Mouse (Mus musculus): ENCODE data around the gene Olfr970.
"Not testable (repeated sequence)": the region's sequence is repeated elsewhere in the genome, so short reads cannot be mapped to it uniquely, and the experiment has no call there.

The Olfr970 gene

GRCm38 (mm10) chr9:39808560-39808959 lies at the start of gene Olfr970:
Gene Olfr970 (plus strand): TSS chr9:39808860.
- no peak for DNase-seq

- DNase-seq = no peak
These were observed 25.5 kb upstream of the Olfr970 start, which contains the start of gene Olfr968 for GRCm38 (mm10) chr9:39783153-39783552. Gene Olfr968 (minus strand): TSS chr9:39783253.

- DNase-seq = no peak
These were observed 18.1 kb upstream of the Olfr970 start, which contains the start of gene Olfr969 for GRCm38 (mm10) chr9:39790558-39790957. Gene Olfr969 (plus strand): TSS chr9:39790945.

GRCm38 (mm10) chr9:39836576-39836975 lies 27.9 kb downstream of the Olfr970 start, which contains the start of gene Olfr971:
Gene Olfr971 (plus strand): TSS chr9:39836876.
- DNase-seq = not testable (repeated sequence)

- no peak for DNase-seq
These were observed 57.5 kb downstream of the Olfr970 start, which contains the start of gene Olfr972 for GRCm38 (mm10) chr9:39866122-39866521. Gene Olfr972 (plus strand): TSS chr9:39866422.

Measured in cerebellum, postnatal 25 days (tissue).